In the genomic region with DNA sequence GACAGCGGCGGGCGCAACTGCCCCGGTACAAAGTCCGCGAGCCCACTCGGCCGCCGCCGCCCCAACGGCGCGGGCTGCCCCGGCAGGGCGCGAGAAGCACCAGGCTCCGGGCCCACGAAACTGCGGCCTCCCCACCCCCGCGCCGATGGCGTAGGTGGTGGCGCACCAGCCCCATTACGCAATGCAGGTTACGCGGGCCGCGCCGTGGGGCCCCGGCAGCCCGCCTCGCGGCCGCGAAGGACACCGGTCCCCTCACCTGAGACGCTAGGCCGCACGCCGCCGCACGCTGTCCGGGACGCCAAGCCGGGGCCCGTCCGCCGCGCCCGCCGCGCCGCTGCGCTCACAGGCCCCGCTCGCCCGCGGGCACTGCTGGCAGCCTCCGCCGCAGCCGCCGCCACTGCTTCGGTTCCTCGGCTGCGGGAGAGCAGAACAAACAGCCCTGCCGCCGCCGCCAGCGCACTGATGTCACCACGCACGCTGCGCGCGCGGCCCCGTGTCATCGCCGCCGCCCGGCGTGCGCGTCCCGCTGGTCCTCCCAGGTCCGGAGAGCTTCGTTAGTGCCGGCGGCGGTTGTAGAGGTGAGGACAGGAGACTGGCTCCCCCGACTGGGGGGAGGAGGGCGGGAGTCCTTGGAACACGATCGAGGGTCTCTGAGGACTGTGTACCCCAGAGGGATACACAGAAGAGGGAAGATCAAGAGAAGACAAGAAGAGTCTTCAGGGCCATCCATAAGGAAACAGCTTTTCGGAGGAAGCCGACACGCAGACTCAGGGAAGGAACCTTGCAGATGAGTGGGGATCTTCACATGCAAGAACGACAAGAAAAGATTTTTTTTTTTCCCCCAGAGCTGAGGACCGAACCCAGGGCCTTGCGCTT, we compare ENCODE assay signal across 8 mouse cellular contexts. TPM values are rescaled to one million over a fixed set of nuclear protein-coding genes. Genes with fewer than 3 reads are reported as not detected.
A peak's percentile ranks its signal among the peaks of the same experiment; 100 is the strongest.
DNase-seq lines count a peak whose midpoint lies in the region; ATAC-seq lines count a peak whose summit lies in the region.

A gene (minus strand): TSS at position 461 of the 876 bp plus-strand sequence.

- WGBS in hindbrain, embryonic 12.5 days, result under 1% methylated on average over 89 of the region's 100 CpGs

- peak within 1 kb of the TSS; percentile 95 for H3K4me3 ChIP-seq in hindbrain, embryonic 12.5 days

- peak within 1 kb of the TSS; percentile 86 for H3K4me2 ChIP-seq in hindbrain, embryonic 12.5 days (replicated peaks)

- peak; percentile 92 for ATAC-seq in hindbrain, embryonic 12.5 days (ENCODE audit: low FRiP score)

- H3K4me1 ChIP-seq in hindbrain, embryonic 12.5 days, result peaks cover 21% of the 10 kb centered on the region

- H3K27ac ChIP-seq in hindbrain, embryonic 12.5 days, result peak within 1 kb of the TSS; percentile 100

- H3K27me3 ChIP-seq in hindbrain, embryonic 12.5 days, result no peaks in the 10 kb centered on the region

- peak; percentile 93 for DNase-seq in Muller cell, postnatal 12 days (ENCODE audit: inconsistent ontology term)
- DNase-seq in cerebellum, adult 9-11 months, result peak; percentile 94
- DNase-seq in frontal cortex, postnatal 10 days (ENCODE audit: low spot score in 2 of 2), result peak; percentile 81 to 90
- DNase-seq in layer of hippocampus, postnatal 14 days (ENCODE audit: low spot score in 2 of 2), result peak; percentile 91 to 92
- DNase-seq in lung, postnatal 14 days, result peak; percentile 90
- peak; percentile 73 for DNase-seq in retina, adult 2 months (ENCODE audit: low read depth, low spot score)
- DNase-seq in thymus, postnatal 36 days, result peak; percentile 89 to 91

- no peaks in the 10 kb centered on the region for H3K9me3 ChIP-seq in hindbrain, embryonic 12.5 days (replicated peaks)

- H3K9ac ChIP-seq in hindbrain, embryonic 12.5 days, result peak within 1 kb of the TSS; percentile 99

- H3K36me3 ChIP-seq in hindbrain, embryonic 12.5 days, result no peaks in the 10 kb centered on the region

RNA-seq across cellular contexts. Expression of the gene that starts here (rescaled TPM):
- 108 and 112 TPM in 2 replicates for polyA plus RNA-seq in hindbrain, embryonic 12.5 days (2016; fragmentation: Nextera tagmentation; extraction: Ambion mirVana)
- total RNA-seq in layer of hippocampus, postnatal 14 days (2021), result 100 to 1,000 TPM; 118 to 125 TPM

Comparison
In these comparisons a context has a peak if more than half of its experiments do, and no peak if none do; other contexts are left out.
1. Peak in every context shown above with its lines: DNase-seq, ATAC-seq, H3K4me3 ChIP-seq and H3K27ac ChIP-seq.